Mouse (Mus musculus) gastrocnemius, adult 18-20 months (tissue): ENCODE data around the gene Ankrd24. TPM values are rescaled to one million over a fixed set of nuclear protein-coding genes. Genes with fewer than 3 reads are reported as not detected.
"Not testable (repeated sequence)": the region's sequence is repeated elsewhere in the genome, so short reads cannot be mapped to it uniquely, and the experiment has no call there.

Experiments used
- DNase-seq: peaks from one replicate; pipeline ENCODE4 v3.0.0; 2021; ENCODE audit warnings: low spot score
- total RNA-seq, 2 experiments: library from RNA; stranded (reverse); gene quantifications; 2 replicates each; pipeline ENCODE4 v1.2.3; 2021

The Ankrd24 gene
- total RNA-seq, 2 experiments from 2014 or later = 10.2 to 10.6 TPM

DNA sequence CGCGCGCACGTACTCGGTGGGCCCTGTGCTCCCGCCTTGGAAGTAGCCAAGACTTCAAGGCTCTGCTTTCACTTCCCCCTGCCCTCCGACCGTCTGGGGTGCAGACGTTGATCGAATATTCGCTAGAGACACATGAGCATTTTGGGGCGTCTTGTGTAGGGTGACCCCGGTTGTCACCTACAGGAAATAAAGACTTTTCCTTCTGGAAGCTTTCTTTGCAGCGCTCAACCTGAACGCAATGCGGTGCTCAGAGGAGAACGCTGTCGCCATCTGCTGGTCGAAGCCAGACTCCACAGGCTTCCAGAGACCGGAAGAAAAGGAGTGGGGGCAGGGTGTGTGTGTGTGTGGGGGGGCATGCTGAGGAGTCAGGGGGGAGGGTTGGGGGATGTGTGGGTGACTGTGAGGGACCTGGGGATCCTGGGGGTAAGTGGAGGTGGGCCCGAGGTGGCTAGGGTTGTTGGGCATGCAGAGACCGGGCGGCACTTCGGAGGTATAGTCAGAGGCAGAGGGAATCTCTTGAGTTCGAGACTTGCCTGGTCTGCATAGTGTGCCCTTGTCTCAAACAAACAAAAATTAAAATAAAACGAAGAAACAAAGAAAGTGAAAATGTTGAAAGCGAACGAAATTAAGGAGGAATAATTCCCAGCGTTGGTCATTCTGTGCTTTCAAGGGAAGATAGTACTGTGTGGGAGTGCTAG lies 23.2 kb upstream of the Ankrd24 start:
- peak; percentile 90 for DNase-seq

GRCm38 (mm10) chr10:81605666-81605973 lies 22.7 kb upstream of the Ankrd24 start:
- DNase-seq = no peak

DNA sequence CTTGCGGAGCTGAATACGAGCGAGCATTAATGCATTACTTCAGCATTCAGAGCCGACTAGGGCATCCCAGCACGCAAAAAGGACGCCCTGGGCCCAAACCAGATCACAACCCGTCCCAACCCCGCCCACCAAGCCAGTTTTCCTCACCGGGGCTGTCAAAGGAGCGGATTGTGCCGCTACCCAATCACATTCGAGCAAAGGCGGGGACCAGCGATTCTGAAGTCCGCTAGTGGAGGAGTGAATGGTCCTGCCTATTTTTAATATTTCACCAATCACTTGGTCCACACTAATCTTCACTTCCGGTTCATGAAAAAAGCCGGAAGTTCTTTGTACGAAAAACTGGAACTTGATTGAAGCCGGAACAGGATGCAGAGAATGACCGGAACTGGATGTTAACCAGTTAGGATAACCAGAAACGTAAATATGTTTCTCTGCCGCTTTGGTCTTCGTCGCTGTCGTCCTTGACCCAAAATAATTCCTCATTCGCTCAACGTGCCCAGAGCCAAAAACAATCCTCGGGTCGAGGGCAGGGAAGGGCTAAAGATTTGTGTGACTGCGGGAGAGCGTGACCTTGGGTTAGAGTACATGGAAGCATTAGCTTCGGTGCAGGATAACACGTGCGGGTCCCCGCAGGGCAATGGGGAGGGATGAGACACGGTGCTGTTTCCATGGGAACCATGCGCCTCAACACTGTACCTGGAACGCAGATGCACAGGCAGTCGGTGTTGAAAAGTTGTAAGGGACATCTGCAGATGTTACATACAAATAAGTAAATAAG lies 22.2 kb upstream of the Ankrd24 start, which contains the start of gene BC025920:
BC025920 (plus strand) TSS at position 297 of the 778 bp plus-strand sequence.
- peak; percentile 97 for DNase-seq

GRCm38 (mm10) chr10:81608308-81608707 lies 20.0 kb upstream of the Ankrd24 start:
- DNase-seq = no peak

DNA sequence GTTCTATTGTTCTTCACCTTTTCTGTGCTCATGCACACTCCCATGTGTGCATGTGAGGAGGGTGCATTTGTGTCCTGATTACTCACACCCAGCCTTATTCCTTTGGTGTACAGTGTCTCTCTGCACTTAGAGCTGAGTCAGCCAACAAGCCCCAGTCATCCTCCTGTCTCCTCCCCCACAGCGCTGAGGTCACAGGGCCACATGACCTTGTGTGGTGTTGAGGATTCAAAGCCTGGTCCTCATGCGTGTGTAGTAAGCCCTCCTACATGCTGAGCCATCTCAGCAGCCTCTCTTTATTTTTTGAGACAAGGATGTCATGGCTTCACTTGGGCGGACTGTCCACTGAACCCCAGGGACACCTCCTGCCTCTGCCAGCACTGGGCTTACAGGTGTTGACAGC lies 15.6 kb upstream of the Ankrd24 start:
- no peak for DNase-seq

GRCm38 (mm10) chr10:81615486-81615885 lies 12.9 kb upstream of the Ankrd24 start:
- DNase-seq = no peak

DNA sequence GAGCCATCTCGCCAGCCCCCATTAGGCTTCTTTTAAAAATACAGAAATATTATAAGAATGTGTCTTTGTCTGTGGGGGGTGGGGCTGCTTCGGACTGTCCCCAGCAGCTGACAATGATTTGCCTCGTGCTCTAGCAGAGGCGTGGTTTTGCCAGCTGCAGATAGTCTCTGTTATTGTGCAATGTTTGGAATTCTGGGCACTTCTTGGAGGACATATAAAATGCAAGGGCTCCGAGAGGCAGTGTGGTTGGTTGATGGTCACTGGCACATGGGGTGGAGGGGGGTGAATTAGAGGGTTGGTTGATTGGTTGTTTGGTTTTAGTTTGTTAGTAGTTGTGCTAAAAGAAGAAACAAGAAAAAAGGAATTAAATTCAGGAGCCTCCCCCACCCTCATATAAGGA lies 8.4 kb upstream of the Ankrd24 start:
- DNase-seq = no peak

DNA sequence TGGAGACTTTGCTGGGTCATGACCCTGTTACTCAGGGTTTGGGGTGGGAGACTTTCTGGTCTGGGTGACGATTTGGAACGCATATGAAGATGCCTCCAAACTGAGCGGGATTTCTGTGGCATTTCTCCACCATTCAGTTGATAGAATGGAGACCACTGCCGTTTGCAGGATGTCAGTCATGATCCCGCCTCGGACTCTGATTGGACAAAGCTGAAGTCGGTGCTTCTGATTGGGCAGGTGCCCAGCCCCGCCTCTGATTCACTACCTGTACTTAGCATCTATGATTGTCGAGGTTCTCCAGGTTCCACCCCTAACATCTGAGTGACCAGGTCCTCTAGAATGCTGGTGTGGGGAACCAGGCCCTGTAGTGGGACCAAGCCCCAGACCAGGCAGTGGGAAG lies 7.6 kb upstream of the Ankrd24 start:
- DNase-seq = no peak

GRCm38 (mm10) chr10:81623441-81623840 lies 4.9 kb upstream of the Ankrd24 start:
- no peak for DNase-seq

- no peak for DNase-seq
Measured at GRCm38 (mm10) chr10:81626101-81626993, 2.0 kb upstream of the Ankrd24 start.

DNA sequence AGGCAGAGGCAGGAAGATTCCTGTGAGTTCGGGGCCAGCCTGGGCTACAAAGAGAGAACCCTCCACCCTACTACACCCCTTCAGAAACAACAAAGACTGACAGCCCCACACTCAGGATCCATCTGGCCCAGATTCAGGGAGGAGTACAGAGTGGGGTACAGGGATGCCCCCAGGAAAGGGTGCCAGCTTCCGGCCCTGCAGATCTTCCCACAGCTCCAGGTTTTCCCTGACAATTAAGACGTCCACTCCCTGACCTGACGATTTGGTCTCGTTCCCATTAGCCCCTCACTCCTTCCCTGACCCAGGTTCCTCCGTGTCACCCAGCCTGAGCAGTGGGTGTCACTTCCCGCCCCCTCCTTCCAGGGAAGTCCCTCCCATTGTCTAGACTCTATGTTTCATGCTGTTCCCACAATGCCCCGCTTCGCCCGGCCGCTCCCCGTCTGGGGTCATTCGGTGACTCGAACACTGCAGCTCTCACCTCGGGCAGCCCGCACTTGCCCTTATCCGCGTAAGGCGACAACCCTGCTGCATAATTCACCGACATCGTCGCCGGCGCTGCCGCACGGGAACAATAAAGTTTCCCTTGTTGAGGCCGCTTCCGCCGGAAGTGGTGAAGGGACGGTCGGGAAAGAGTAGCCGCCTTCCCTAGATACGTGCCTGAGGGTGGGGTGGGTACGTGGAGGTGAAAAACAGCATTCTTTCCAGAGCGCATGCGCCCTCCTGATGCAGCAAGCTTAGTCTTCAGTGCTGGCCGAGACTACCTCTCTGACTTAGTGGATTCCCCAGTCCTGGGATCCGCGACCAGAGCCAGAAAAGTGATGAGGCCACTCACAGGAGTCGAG lies 1.1 kb upstream of the Ankrd24 start, which contains the start of gene Sirt6:
Sirt6 (minus strand) TSS at position 804 of the 842 bp plus-strand sequence.
- peak; percentile 93 for DNase-seq

GRCm38 (mm10) chr10:81627836-81628220 lies 512 bp upstream of the Ankrd24 start:
- DNase-seq = peak; percentile 28

- DNase-seq = peak; percentile 73
Measured at GRCm38 (mm10) chr10:81633253-81634099, 5.1 kb downstream of the Ankrd24 start.

GRCm38 (mm10) chr10:81636338-81636737 lies 8.0 kb downstream of the Ankrd24 start:
- DNase-seq = no peak

DNA sequence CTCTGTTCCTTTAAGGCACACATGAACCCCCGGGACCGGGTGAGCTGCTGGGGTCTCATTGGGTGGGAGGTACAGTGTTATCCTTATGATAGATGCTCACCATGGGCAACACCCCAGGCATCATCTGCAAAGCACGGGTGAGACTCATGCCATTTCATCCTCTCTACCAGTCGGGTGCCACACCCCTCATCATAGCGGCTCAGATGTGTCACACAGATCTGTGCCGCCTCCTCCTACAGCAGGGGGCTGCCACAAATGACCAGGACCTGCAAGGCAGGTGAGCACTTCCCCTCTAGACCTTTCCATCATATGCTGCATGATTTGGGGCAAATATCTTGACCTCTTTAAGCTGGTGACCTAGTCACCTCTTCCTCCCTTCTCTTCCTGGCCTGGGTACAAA lies 9.8 kb downstream of the Ankrd24 start:
- no peak for DNase-seq

- not testable (repeated sequence) for DNase-seq
Measured at GRCm38 (mm10) chr10:81640825-81641224, 12.5 kb downstream of the Ankrd24 start.

DNA sequence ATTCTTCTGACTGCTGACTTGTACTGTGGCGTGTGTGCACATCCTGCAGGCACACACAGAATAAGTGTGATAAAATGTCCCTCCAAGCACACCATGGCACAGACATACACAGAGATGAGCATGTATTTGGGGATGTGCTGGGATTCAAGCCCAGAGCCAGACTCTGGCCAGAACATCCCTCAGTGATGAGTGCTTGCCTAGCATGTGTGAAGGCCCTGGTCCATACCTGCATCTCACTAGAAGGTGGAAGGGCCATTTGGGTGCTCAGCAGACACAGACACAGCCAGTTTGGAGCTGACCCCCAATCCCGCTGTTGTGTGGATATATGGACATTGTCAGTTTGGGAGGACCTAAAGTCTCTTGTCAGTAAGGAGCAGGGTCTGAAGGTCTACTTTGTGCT lies 13.2 kb downstream of the Ankrd24 start:
- no peak for DNase-seq

DNA sequence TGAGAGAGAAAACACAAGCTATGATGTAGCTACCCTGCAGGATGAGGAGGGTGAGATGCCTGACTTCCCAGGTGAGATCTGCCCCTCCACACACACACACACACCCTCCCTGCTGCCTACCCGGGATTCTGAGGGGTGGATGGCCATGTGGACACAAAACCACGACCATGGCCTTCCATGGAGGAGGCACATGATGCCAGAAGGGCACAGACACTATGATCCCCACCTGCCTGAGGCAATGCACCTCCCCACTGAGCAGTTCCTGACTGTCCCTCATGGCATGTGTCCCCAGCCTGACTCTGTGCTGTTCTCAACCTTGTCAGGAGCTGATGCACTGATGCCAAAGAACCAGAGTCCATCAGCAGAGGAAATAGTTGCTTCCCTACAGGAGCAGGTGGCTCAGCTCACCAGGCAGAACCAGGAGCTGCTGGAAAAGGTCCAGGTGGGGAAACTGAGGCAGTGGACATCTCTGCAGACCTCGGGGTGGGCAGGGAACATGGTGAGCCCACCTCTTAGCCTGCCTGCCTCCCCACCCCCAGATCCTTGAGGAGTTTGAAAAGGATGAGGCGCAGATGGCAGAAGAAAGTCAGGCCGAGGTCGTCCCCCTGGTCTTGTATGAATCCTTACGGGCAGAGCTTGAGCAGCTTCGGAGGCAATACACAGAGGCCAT lies 13.8 kb downstream of the Ankrd24 start:
- no peak for DNase-seq

GRCm38 (mm10) chr10:81642648-81643448 lies 14.5 kb downstream of the Ankrd24 start:
- no peak for DNase-seq
